Mouse (Mus musculus) left cerebral cortex, adult 2 months (tissue): ENCODE measurements around the gene Nup62. TPM values are rescaled to one million over a fixed set of nuclear protein-coding genes. Genes with fewer than 3 reads are reported as not detected.
A peak's percentile ranks its signal among the peaks of the same experiment; 100 is the strongest.

Source experiments
- DNase-seq, 2 experiments: peaks; one replicate each; pipeline ENCODE4 v3.0.0; 2021 to 2022; ENCODE audit warnings: low spot score in 2 of 2, mixed read lengths in 1 of 2; ENCODE audit errors: extremely low spot score in 1 of 2
- H3K27ac ChIP-seq: fragments of 200-600 bp; 2 replicates; pipeline ENCODE4 v1.8.1; 2022
- H3K4me3 ChIP-seq: fragments of 200-600 bp; 2 replicates; pipeline ENCODE4 v1.8.1; 2022
- CTCF ChIP-seq: fragments of 200-600 bp; IDR thresholded peaks from 2 replicates; pipeline ENCODE4 v1.8.1; 2022; ENCODE audit warnings: antibody characterized with exemption, mild to moderate bottlenecking, moderate library complexity
- intact Hi-C: fragments of 180-260 bp; cut with DNase I; formaldehyde crosslinking; loops from one replicate; pipeline ENCODE4 v1.15.1; 2025
- total RNA-seq, 2 experiments: library from RNA; stranded (reverse); gene quantifications; 2 replicates each; pipeline ENCODE4 v1.2.3; 2021

The Nup62 gene
- total RNA-seq, 2 experiments from 2014 or later: 31.9 to 32.2 TPM

- DNase-seq: no peak
- no peak for TF ChIP-seq CTCF
- Histone ChIP-seq H3K27ac (peak overlapping the region; percentile 99), H3K4me3 (peak overlapping the region; percentile 68)
- intact Hi-C loops: loop anchor here (10.0 kb wide), 1 partner anchor 274 kb away; the partner anchor contains the start of genes Rpl13a and Rps11
Measured at GRCm38 (mm10) chr7:44850789-44851624, 35.1 kb downstream of the Nup62 start.

GRCm38 (mm10) chr7:44851625-44852234, 35.8 kb downstream of the Nup62 start:
- intact Hi-C loops: loop anchor here (2.0 to 10.0 kb wide), 2 partner anchors 17 to 273 kb away; partner anchors contain the start of genes Ptov1, Rpl13a and Rps11
- no peak for DNase-seq
- no peak overlapping the region for H3K4me3 ChIP-seq
- no peak for TF ChIP-seq CTCF
- H3K27ac ChIP-seq: no peak overlapping the region

GRCm38 (mm10) chr7:44852259-44853027, 36.6 kb downstream of the Nup62 start:
- Histone ChIP-seq H3K4me3 (no peak overlapping the region), H3K27ac (no peak overlapping the region)
- intact Hi-C loops: loop anchor here (2.0 to 10.0 kb wide), 2 partner anchors 16 to 272 kb away; partner anchors contain the start of genes Ptov1, Rpl13a and Rps11
- DNase-seq: no peak
- TF ChIP-seq CTCF: no peak

- Histone ChIP-seq H3K27ac (no peak overlapping the region), H3K4me3 (no peak overlapping the region)
- TF ChIP-seq CTCF: no peak
- DNase-seq: no peak
- intact Hi-C loops: loop anchor here (2.0 to 10.0 kb wide), 2 partner anchors 16 to 272 kb away; partner anchors contain the start of genes Ptov1, Rpl13a and Rps11
Measured at GRCm38 (mm10) chr7:44853065-44853464, 37.2 kb downstream of the Nup62 start.

- intact Hi-C loops: loop anchor here (2.0 to 10.0 kb wide), 2 partner anchors 15 to 271 kb away; partner anchors contain the start of genes Ptov1, Rpl13a and Rps11
Measured at GRCm38 (mm10) chr7:44853596-44854355, 37.9 kb downstream of the Nup62 start.

GRCm38 (mm10) chr7:44854356-44855031, 38.6 kb downstream of the Nup62 start:
- TF ChIP-seq CTCF: no peak
- intact Hi-C loops: loop anchor here (10.0 kb wide), 1 partner anchor 270 kb away; the partner anchor contains the start of genes Rpl13a and Rps11

More at GRCm38 (mm10) chr7:44853596-44854355, 37.9 kb downstream of the Nup62 start:
- Histone ChIP-seq H3K4me3 (peak overlapping the region; percentile 66), H3K27ac (peak overlapping the region; percentile 76)
- DNase-seq: no peak
- TF ChIP-seq CTCF: no peak

GRCm38 (mm10) chr7:44855036-44855435, 39.1 kb downstream of the Nup62 start:
- peak overlapping the region; percentile 76 for H3K27ac ChIP-seq
- peak overlapping the region; percentile 66 for H3K4me3 ChIP-seq
- no peak; the same call in 1 of the 2 replicates for TF ChIP-seq CTCF
- DNase-seq: no peak
- intact Hi-C loops: loop anchor here (10.0 kb wide), 1 partner anchor 270 kb away; the partner anchor contains the start of genes Rpl13a and Rps11

More at GRCm38 (mm10) chr7:44854356-44855031, 38.6 kb downstream of the Nup62 start:
- peak overlapping the region; percentile 66 for H3K4me3 ChIP-seq
- H3K27ac ChIP-seq: peak overlapping the region; percentile 76
- DNase-seq: peak; percentile 67 to 69

GRCm38 (mm10) chr7:44856265-44856916, 40.5 kb downstream of the Nup62 start:
- H3K27ac ChIP-seq: peak overlapping the region; percentile 88
- TF ChIP-seq CTCF: no peak
- peak overlapping the region; percentile 92 for H3K4me3 ChIP-seq
- intact Hi-C loops: loop anchor here (10.0 kb wide), 1 partner anchor 268 kb away; the partner anchor contains the start of genes Rpl13a and Rps11
- DNase-seq: no peak

GRCm38 (mm10) chr7:44857042-44857552, 41.2 kb downstream of the Nup62 start, which contains the start of gene Pnkp:
Gene Pnkp, plus strand, starts transcription at chr7:44857139.
- peak; percentile 89 to 90 for DNase-seq
- intact Hi-C loops: loop anchor here (10.0 kb wide), 1 partner anchor 268 kb away; the partner anchor contains the start of genes Rpl13a and Rps11
- TF ChIP-seq CTCF: no peak; the same call in 1 of the 2 replicates
- H3K4me3 ChIP-seq: peak within 1 kb of the TSS; percentile 92
- H3K27ac ChIP-seq: peak within 1 kb of the TSS; percentile 88
